Mouse (Mus musculus) kidney, embryonic 15.5 days (tissue): ENCODE results near the gene Hnrnph3. TPM values are rescaled to one million over a fixed set of nuclear protein-coding genes. Genes with fewer than 3 reads are reported as not detected.

ENCODE experiments used
- ATAC-seq: fragments of 200-750 bp; cut with Nextera tagmentation; replicated peaks from 2 replicates; pipeline ENCODE4 v1.8.0; 2017; ENCODE audit warnings: moderate TSS enrichment; ENCODE audit not compliant: low FRiP score
- H3K27ac ChIP-seq: fragments of 300-500 bp; sonication (generic); 2 replicates; pipeline ENCODE4 v1.5.1; 2015; ENCODE audit warnings: mild to moderate bottlenecking, inconsistent platforms
- H3K27me3 ChIP-seq: fragments of 300-500 bp; sonication (generic); 2 replicates; pipeline ENCODE4 v1.6.1; 2015; ENCODE audit warnings: inconsistent platforms
- H3K36me3 ChIP-seq: fragments of 300-500 bp; sonication (generic); 2 replicates; pipeline ENCODE4 v1.6.1; 2015; ENCODE audit warnings: inconsistent platforms
- H3K4me1 ChIP-seq: fragments of 300-500 bp; sonication (generic); 2 replicates; pipeline ENCODE4 v1.6.1; 2015; ENCODE audit warnings: inconsistent platforms
- H3K4me2 ChIP-seq: fragments of 300-500 bp; sonication (generic); 2 replicates; pipeline ENCODE4 v1.6.1; 2015; ENCODE audit warnings: moderate library complexity, mild to moderate bottlenecking, inconsistent platforms
- H3K4me3 ChIP-seq: fragments of 300-500 bp; sonication (generic); replicated peaks from 2 replicates; pipeline ENCODE4 v1.5.1; 2015; ENCODE audit warnings: mild to moderate bottlenecking, inconsistent platforms
- H3K9ac ChIP-seq: fragments of 300-500 bp; sonication (generic); 2 replicates; pipeline ENCODE4 v1.6.1; 2015; ENCODE audit warnings: mild to moderate bottlenecking, inconsistent platforms
- H3K9me3 ChIP-seq: fragments of 300-500 bp; sonication (generic); replicated peaks from 2 replicates; pipeline ENCODE4 v1.6.1; 2016; ENCODE audit warnings: inconsistent platforms
- WGBS: fragments of 180-500 bp; shearing (Covaris S2); methylation state at CpG from one replicate; pipeline ENCODE4 v1.1.7; 2015; ENCODE audit warnings: mixed read lengths; 5-methylcytosine and 5-hydroxymethylcytosine counted together
- polyA plus RNA-seq: library from polyadenylated mRNA; unstranded; fragments of >200 nt; fragmentation: Nextera tagmentation; extraction: Ambion mirVana; gene quantifications from 2 replicates; pipeline ENCODE4 v1.2.1, GENCODE M21; 2015

Hnrnph3 gene
- polyA plus RNA-seq, 1 experiment from 2014 or later = 125 TPM

DNA sequence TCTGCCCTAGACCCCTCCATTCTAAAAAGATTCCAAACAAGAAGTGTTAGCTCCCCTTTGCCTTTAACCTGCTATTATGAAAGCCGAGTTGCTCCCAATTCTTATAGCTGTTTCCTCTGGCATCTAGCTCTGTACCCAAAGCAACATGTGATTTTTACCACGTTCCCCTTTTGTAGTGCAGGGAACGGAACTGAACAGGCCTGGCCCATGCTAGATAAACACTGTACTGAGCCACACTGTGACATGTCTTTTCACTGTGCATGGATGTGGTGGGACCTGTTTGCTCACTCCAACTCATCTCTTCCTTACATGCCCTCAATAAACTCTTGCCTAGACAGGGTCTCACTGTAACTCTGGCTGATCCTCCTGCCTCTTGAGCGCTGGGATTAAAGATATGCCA, 13.7 kb downstream of the Hnrnph3 start:
- Histone ChIP-seq H3K27ac (no peak overlapping the region), H3K36me3 (peaks cover 92% of the 10 kb centered on the region)

GRCm38 (mm10) chr10:63008193-63008592, 15.8 kb downstream of the Hnrnph3 start:
- Histone ChIP-seq H3K4me1 (no peaks in the 10 kb centered on the region), H3K27ac (no peak overlapping the region), H3K4me3 (no peak overlapping the region), H3K9ac (no peak overlapping the region), H3K27me3 (no peaks in the 10 kb centered on the region), H3K4me2 (no peak overlapping the region), H3K9me3 (no peaks in the 10 kb centered on the region), H3K36me3 (peaks cover 93% of the 10 kb centered on the region)
- WGBS = 66% methylated on average over 3 of the region's 3 CpGs
- no peak for ATAC-seq

More for the DNA sequence above, 13.7 kb downstream of the Hnrnph3 start:
- WGBS = 88% methylated on average over 4 of the region's 4 CpGs
- no peak for ATAC-seq
- Histone ChIP-seq H3K9me3 (no peaks in the 10 kb centered on the region), H3K27me3 (no peaks in the 10 kb centered on the region), H3K9ac (no peak overlapping the region), H3K4me3 (no peak overlapping the region), H3K4me2 (no peak overlapping the region), H3K4me1 (no peaks in the 10 kb centered on the region)

DNA sequence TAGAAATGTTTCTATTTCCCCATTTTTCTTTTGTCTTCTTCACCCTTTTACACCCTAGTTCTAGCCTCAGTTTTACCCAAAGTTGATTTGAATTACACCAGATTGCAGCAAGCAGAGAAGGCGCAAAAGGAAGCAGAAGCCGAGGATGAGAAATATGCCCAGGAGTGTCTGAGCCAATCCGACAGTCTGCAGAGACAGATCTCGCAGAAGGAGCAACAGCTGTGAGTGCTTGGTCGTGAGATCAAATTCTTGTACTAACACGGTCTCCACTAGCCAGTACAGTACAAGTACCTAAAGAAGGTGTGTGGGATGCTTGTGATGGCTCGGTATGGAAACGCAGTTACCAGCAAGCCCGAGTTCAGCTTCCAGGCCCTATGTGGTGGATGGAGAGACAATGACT, 19.5 kb downstream of the Hnrnph3 start:
- WGBS = 88% methylated on average over 9 of the region's 9 CpGs
- Histone ChIP-seq H3K4me3 (no peak overlapping the region), H3K36me3 (peaks cover 94% of the 10 kb centered on the region)

DNA sequence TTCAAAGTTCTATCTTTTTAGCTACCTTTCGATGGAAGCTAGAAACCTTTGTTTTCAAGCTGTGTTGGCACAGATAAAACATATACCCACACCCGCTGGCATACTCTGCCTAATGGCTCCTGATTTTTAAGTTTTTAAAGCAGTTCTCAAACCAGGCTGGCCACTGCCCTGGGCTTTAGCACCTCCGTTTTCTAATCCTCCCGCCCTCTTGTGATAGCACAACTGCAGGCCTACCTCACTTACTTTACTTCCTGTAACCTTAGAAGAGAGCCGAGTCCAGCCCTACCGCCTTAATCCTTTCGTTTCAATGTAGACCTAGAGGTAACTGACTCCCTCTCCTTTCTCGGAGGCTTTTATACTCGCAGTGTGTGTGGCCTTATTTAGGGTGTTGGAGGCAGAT, 20.8 kb downstream of the Hnrnph3 start:
- H3K27ac ChIP-seq = no peak overlapping the region
- no peak overlapping the region for H3K4me3 ChIP-seq
- H3K4me1 ChIP-seq = 0 out of 2 replicates have a peak, but pooled peaks cover 6% of the 10 kb centered on the region
- H3K9me3 ChIP-seq = no peaks in the 10 kb centered on the region
- H3K9ac ChIP-seq = no peak overlapping the region
- no peak overlapping the region for H3K4me2 ChIP-seq
- H3K27me3 ChIP-seq = no peaks in the 10 kb centered on the region
- peaks cover 91% of the 10 kb centered on the region for H3K36me3 ChIP-seq
- no peak for ATAC-seq
- WGBS = 59% methylated on average over 9 of the region's 9 CpGs

More for the DNA sequence above, 19.5 kb downstream of the Hnrnph3 start:
- no peaks in the 10 kb centered on the region for H3K9me3 ChIP-seq
- ATAC-seq = no peak
- no peak overlapping the region for H3K9ac ChIP-seq
- no peaks in the 10 kb centered on the region for H3K27me3 ChIP-seq
- no peak overlapping the region for H3K27ac ChIP-seq
- 0 out of 2 replicates have a peak, but pooled peaks cover 6% of the 10 kb centered on the region for H3K4me1 ChIP-seq
- no peak overlapping the region for H3K4me2 ChIP-seq

DNA sequence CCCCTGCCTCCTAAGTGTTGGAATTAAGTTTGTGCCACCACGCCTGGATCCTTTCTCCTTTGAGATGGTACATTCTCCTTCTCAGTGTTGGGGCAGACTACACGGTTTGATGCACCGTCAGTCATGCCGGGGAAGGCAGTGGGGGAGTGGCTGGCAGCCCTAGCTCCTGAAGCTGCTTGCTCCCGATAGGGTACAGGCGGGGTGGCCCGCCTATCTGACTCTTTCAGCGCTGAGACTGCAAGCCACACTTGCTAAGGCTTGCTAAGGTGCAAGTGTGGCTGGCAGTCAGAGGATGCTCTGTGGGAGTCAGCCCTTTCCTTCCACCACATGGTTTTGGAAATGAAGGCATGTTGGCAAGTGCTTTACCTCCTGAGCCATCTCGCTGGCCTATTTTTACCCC, 23.4 kb downstream of the Hnrnph3 start:
- Histone ChIP-seq H3K27ac (peak overlapping the region; percentile 32; the same call in 1 of the 2 replicates), H3K9me3 (no peaks in the 10 kb centered on the region), H3K4me1 (0 out of 2 replicates have a peak, but pooled peaks cover 6% of the 10 kb centered on the region), H3K36me3 (peaks cover 91% of the 10 kb centered on the region), H3K27me3 (no peaks in the 10 kb centered on the region), H3K9ac (no peak overlapping the region), H3K4me2 (no peak overlapping the region), H3K4me3 (no peak overlapping the region)
- ATAC-seq = peak; percentile 76; the same call in 1 of the 2 replicates
- 52% methylated on average over 9 of the region's 9 CpGs for WGBS

DNA sequence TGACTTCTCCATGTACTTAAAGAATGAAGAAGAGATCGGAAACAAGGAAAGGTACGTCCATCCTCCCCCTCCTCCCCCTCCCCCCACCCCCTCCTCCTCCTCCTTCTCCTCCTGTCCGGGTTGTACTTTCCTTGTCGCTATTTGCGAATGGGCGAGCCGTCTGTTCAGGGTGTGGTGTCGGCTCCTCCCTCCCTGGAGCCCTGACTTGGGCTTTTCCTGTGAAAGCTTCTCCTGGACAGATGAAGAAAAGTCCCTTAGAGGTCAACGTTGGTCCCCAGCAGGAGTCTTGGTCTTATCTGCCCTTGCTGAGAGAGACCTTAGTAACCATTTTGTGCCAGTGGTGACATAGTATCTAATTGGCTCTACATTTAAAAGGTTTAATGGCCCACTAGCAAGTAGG, 30.0 kb downstream of the Hnrnph3 start:
- Histone ChIP-seq H3K4me1 (no peaks in the 10 kb centered on the region), H3K4me3 (no peak overlapping the region), H3K9ac (no peak overlapping the region), H3K9me3 (no peaks in the 10 kb centered on the region), H3K27ac (no peak overlapping the region), H3K36me3 (peaks cover 92% of the 10 kb centered on the region), H3K27me3 (no peaks in the 10 kb centered on the region), H3K4me2 (no peak overlapping the region)
- WGBS = 82% methylated on average over 7 of the region's 9 CpGs
- no peak for ATAC-seq

- peaks cover 84% of the 10 kb centered on the region for H3K36me3 ChIP-seq
- no peaks in the 10 kb centered on the region for H3K4me1 ChIP-seq
- H3K27ac ChIP-seq = no peak overlapping the region
- WGBS = 94% methylated on average over 15 of the region's 15 CpGs
- no peak for ATAC-seq
- H3K9me3 ChIP-seq = no peaks in the 10 kb centered on the region
- H3K9ac ChIP-seq = no peak overlapping the region
- no peak overlapping the region for H3K4me2 ChIP-seq
- H3K4me3 ChIP-seq = no peak overlapping the region
- H3K27me3 ChIP-seq = no peaks in the 10 kb centered on the region
Measured at GRCm38 (mm10) chr10:62990636-62991035, 33.4 kb downstream of the Hnrnph3 start.

- 38% methylated on average over 3 of the region's 3 CpGs for WGBS
- no peak for ATAC-seq
- H3K27ac ChIP-seq = no peak overlapping the region
Measured at GRCm38 (mm10) chr10:62987341-62987740, 36.7 kb downstream of the Hnrnph3 start.

DNA sequence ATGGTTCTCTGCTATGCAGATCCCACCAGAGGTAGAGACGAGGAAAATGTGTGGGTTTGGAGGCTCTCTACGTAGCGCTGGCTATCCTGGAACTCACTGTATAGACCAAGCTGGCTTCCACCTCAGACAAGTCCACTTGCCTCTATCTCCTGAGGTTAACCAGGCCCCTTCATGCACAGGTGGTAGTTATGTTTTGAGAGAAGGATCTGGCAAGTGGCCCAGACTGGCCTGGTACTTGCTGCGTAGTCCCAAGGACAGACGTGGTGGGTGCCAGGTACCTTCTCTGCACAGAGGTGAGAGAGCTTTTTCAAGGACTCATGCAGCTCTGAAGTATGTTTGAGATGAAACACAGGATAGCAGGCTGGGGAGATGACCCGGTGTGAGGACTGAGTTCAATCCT, 39.5 kb downstream of the Hnrnph3 start:
- WGBS = 91% methylated on average over 6 of the region's 6 CpGs
- Histone ChIP-seq H3K36me3 (peaks cover 58% of the 10 kb centered on the region), H3K4me2 (no peak overlapping the region), H3K9me3 (no peaks in the 10 kb centered on the region), H3K27me3 (no peaks in the 10 kb centered on the region), H3K27ac (no peak overlapping the region), H3K9ac (no peak overlapping the region), H3K4me1 (peaks cover 11% of the 10 kb centered on the region), H3K4me3 (no peak overlapping the region)
- ATAC-seq = no peak

More at GRCm38 (mm10) chr10:62987341-62987740, 36.7 kb downstream of the Hnrnph3 start:
- H3K9me3 ChIP-seq = no peaks in the 10 kb centered on the region
- no peaks in the 10 kb centered on the region for H3K4me1 ChIP-seq
- H3K4me3 ChIP-seq = no peak overlapping the region
- H3K9ac ChIP-seq = no peak overlapping the region
- H3K4me2 ChIP-seq = no peak overlapping the region
- peaks cover 85% of the 10 kb centered on the region for H3K36me3 ChIP-seq
- no peaks in the 10 kb centered on the region for H3K27me3 ChIP-seq

DNA sequence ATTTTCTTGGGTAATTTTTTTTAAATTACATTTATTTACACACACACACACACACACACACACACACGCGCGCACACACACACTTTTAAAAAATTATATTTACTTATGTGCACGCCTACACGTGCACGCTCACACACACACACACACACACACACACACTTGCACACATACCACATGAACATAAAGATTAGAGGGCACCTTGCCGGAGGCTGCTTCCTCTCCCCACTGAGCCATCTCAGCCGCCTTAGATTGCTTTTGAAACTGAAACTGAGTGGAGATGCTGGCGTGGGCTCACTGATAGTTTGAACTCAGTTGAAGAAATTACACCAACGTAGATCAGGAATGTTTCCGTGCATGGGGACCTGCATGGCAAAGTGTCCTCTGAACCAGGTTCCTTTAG, 39.9 kb downstream of the Hnrnph3 start:
- peaks cover 54% of the 10 kb centered on the region for H3K36me3 ChIP-seq
- no peak overlapping the region for H3K4me3 ChIP-seq
- no peaks in the 10 kb centered on the region for H3K9me3 ChIP-seq
- no peak for ATAC-seq
- H3K27me3 ChIP-seq = no peaks in the 10 kb centered on the region
- H3K9ac ChIP-seq = no peak overlapping the region
- H3K27ac ChIP-seq = no peak overlapping the region
- no peak overlapping the region for H3K4me2 ChIP-seq
- 91% methylated on average over 11 of the region's 11 CpGs for WGBS
- H3K4me1 ChIP-seq = peaks cover 12% of the 10 kb centered on the region

GRCm38 (mm10) chr10:62980039-62980954, 43.7 kb downstream of the Hnrnph3 start, which contains the start of gene Rufy2:
Rufy2 (plus strand) TSS chr10:62980223.
- Histone ChIP-seq H3K4me2 (peak within 1 kb of the TSS; percentile 81), H3K27ac (peak within 1 kb of the TSS; percentile 72), H3K9me3 (no peaks in the 10 kb centered on the region), H3K9ac (peak within 1 kb of the TSS; percentile 84), H3K4me1 (peaks cover 12% of the 10 kb centered on the region), H3K4me3 (peak within 1 kb of the TSS; percentile 79), H3K27me3 (no peaks in the 10 kb centered on the region), H3K36me3 (peaks cover 38% of the 10 kb centered on the region)
- under 1% methylated on average over 77 of the region's 77 CpGs for WGBS
- peak; percentile 95 for ATAC-seq

GRCm38 (mm10) chr10:62979667-62980038, 44.4 kb downstream of the Hnrnph3 start:
- peaks cover 31% of the 10 kb centered on the region for H3K36me3 ChIP-seq
- peak overlapping the region; percentile 81 for H3K4me2 ChIP-seq
- no peak overlapping the region for H3K27ac ChIP-seq
- H3K9ac ChIP-seq = peak overlapping the region; percentile 84; the same call in 1 of the 2 replicates
- H3K4me1 ChIP-seq = peaks cover 12% of the 10 kb centered on the region
- H3K27me3 ChIP-seq = no peaks in the 10 kb centered on the region
- H3K4me3 ChIP-seq = peak overlapping the region; percentile 79
- no peaks in the 10 kb centered on the region for H3K9me3 ChIP-seq
- 6% methylated on average over 10 of the region's 10 CpGs for WGBS
- ATAC-seq = no peak
